Mouse (Mus musculus): ENCODE data around the gene Tmc4.
A peak's percentile ranks its signal among the peaks of the same experiment; 100 is the strongest.

The Tmc4 gene

DNA sequence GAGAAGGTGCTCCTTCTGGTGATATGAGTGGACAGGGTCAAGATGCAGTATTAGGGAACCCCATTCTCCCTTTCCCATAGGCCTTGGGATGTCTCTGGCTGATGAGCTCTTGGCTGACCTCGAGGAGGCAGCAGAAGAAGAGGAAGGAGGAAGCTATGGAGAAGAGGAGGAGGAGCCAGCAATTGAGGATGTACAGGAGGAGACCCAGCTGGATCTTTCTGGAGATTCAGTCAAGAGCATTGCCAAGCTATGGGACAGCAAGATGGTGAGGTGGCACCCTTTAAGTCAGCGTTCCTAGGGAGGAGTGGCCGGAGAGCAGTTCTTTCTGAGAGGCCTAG lies 46.9 kb downstream of the Tmc4 start:
- DNase-seq = no peak

GRCm38 (mm10) chr7:3629543-3630477 lies 47.5 kb downstream of the Tmc4 start, which contains the start of the genes Tfpt and Prpf31:
Gene Tfpt (minus strand): TSS chr7:3629929.
Gene Prpf31 (plus strand): TSS chr7:3629985.
- peak; percentile 90 to 93 for DNase-seq

DNA sequence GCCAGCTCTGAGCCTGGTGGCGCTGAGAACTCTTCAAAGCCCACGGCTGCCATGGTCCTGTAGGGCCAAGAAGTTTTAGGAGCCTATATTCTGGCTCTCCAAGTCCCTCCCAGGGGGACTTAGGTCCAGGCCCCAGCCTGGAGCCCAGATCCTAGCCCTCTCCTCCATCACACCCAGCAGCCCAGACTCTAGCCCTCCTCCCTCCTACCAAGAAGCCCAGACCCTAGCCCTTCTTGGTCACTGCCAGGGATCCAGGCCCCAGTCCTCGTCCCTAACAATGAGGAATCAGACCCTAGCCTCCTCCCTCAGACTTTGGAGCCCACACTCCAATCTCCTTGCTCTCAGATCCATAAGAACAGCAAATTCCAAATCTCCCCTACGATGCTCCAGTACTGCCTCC lies 48.3 kb downstream of the Tmc4 start:
- DNase-seq = no peak

GRCm38 (mm10) chr7:3617242-3617995 lies 59.9 kb downstream of the Tmc4 start, which contains the start of gene Ndufa3:
Gene Ndufa3 (plus strand): TSS chr7:3617373.
- peak; percentile 87 to 93 for DNase-seq

DNA sequence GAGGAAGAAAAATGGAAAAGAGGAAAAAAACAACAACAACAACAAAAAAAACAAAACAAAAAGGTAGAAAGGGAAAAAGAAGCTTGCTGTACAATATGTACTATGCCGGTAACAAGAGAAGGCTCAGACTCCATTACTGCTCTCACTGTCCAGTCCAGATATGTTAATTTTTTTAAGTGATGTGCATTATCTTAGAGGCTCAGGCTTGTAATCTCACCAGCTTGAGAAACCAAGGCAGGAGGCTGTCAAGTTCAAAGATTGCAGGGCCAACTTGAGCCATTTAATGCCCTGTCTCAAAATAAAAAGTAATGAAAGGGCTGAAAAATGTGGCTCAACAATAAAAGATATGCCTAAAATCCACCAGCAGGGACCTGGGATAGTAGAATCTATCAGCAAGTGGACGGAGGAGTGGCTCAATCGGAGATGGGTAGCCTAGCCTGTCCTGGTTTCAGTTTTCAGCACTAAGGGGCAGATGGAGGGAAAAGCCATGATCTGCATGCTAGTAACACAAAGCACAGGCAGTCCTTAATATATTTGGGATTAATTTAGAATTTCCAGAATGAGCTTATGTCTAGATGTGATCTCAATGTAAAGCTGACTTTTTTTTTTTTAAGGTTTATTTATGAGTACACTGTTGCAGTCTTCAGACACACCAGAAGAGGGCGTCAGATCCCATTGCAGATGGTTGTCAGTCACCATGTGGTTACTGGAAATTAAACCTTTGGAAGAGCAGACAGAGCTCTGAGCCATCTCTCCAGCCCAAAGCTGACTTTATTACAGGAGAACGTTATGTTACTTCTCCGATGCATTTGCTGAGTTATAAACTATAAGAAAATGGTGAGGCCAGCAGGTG lies 60.7 kb downstream of the Tmc4 start:
- DNase-seq = peak in 1 of 2 experiments; percentile 33

DNA sequence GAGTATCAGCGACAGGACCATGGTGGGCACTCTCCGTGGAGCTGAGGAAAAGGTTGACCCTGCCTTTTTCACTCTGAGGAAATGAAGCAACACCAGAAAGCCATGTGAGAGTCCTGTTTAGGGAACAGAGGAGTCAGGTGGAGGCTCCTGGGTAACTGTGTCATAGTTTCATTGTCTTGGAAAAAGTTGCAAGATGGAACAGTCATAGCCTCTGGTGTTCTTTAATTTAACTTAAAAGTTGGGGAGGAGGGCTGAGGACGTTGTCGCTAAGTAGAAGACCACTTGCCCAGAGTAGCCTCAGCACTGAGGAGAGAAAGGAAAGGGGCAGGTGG lies 61.3 kb downstream of the Tmc4 start, which contains the start of gene Oscar:
Gene Oscar, minus strand, starts transcription at position 101 of the 332 bp plus-strand sequence.
- DNase-seq = no peak
